Mouse (Mus musculus): ENCODE results near the gene Csrnp3. TPM values are rescaled to one million over a fixed set of nuclear protein-coding genes. Genes with fewer than 3 reads are reported as not detected.

Csrnp3 gene
- polyA plus RNA-seq (2014; fragmentation: Illumina TruSeq; extraction: RNeasy Lipid Tissue Mini Kit (QIAGEN cat#74804); ENCODE audit: low read depth, low replicate concordance): 10.7 TPM

GRCm38 (mm10) chr2:65845551-65845950 lies at the start of gene Csrnp3:
Gene Csrnp3 (plus strand): TSS chr2:65845767.

Other genes with a start within 250 kb of the Csrnp3 start
- 2.8 TPM for gene Scn2a, start 225.0 kb upstream of the Csrnp3 start, polyA plus RNA-seq (2014; fragmentation: Illumina TruSeq; extraction: RNeasy Lipid Tissue Mini Kit (QIAGEN cat#74804); ENCODE audit: low read depth, low replicate concordance)

Data from testis, adult 10 weeks (tissue).